8 mouse cellular contexts compared by ENCODE assay signal in genomic region chr11:94321931-94322400, GRCm38 (mm10). TPM values are rescaled to one million over a fixed set of nuclear protein-coding genes. Genes with fewer than 3 reads are reported as not detected.
DNase-seq lines count a peak whose midpoint lies in the region; ATAC-seq and TF ChIP-seq lines count a peak whose summit lies in the region.

Gene Luc7l3 (minus strand): TSS chr11:94321988.

- H3K9ac ChIP-seq in forebrain, embryonic 16.5 days (replicated peaks; ENCODE audit: low read depth, low read length), result peak within 1 kb of the TSS; percentile 100
- H3K9ac ChIP-seq in neural tube, embryonic 15.5 days (replicated peaks), result peak within 1 kb of the TSS; percentile 99

- no peaks in the 10 kb centered on the region for H3K27me3 ChIP-seq in G1E (ENCODE audit: insufficient read depth, low read length)
- H3K27me3 ChIP-seq in forebrain, embryonic 16.5 days (replicated peaks; ENCODE audit: control insufficient read depth, insufficient read depth, low read length), result no peaks in the 10 kb centered on the region
- no peaks in the 10 kb centered on the region for H3K27me3 ChIP-seq in neural tube, embryonic 15.5 days (replicated peaks)

- H3K4me1 ChIP-seq in G1E (ENCODE audit: insufficient read depth, low read depth, low read length), result peaks cover 42% of the 10 kb centered on the region
- H3K4me1 ChIP-seq in forebrain, embryonic 16.5 days (replicated peaks; ENCODE audit: control insufficient read depth, insufficient read depth, low read length), result peaks cover 41% of the 10 kb centered on the region
- peaks cover 11% of the 10 kb centered on the region for H3K4me1 ChIP-seq in lung, adult 2 months (ENCODE audit: control insufficient read depth, insufficient read depth, low read length)
- peaks cover 50% of the 10 kb centered on the region for H3K4me1 ChIP-seq in neural tube, embryonic 15.5 days

- intact Hi-C loops in heart, postnatal 25 days (cut with DNase I), result no loop called here

- no peak for TF ChIP-seq CTCF in G1E (IDR thresholded peaks at IDR 0.05; ENCODE audit: low read depth, low read length)
- no peak for TF ChIP-seq CTCF in layer of hippocampus, adult 2 months (conservative IDR thresholded peaks at IDR 0.05)
- TF ChIP-seq CTCF in lung, adult 2 months (IDR thresholded peaks at IDR 0.05; ENCODE audit: insufficient read depth, low read length), result no peak

- 0% methylated on average over 33 of the region's 36 CpGs for WGBS in forebrain, embryonic 16.5 days
- WGBS in lung, adult 2 months, result under 1% methylated on average over 36 of the region's 36 CpGs
- WGBS in neural tube, embryonic 15.5 days, result under 1% methylated on average over 36 of the region's 36 CpGs

- peak within 1 kb of the TSS; percentile 87 for H3K4me2 ChIP-seq in forebrain, embryonic 16.5 days (ENCODE audit: low read length)
- peak within 1 kb of the TSS; percentile 64 for H3K4me2 ChIP-seq in neural tube, embryonic 15.5 days

- peak; percentile 69 for ATAC-seq in G1E (ENCODE audit: extremely low read depth, insufficient number of reproducible peaks, low FRiP score, poor library complexity, severe bottlenecking)
- ATAC-seq in forebrain, embryonic 16.5 days, result peak; percentile 93
- peak; percentile 95 for ATAC-seq in neural tube, embryonic 15.5 days (ENCODE audit: low FRiP score)

- peaks cover 18% of the 10 kb centered on the region for H3K36me3 ChIP-seq in G1E (replicated peaks)
- H3K36me3 ChIP-seq in forebrain, embryonic 16.5 days (ENCODE audit: control insufficient read depth, insufficient read depth), result no peaks in the 10 kb centered on the region
- H3K36me3 ChIP-seq in neural tube, embryonic 15.5 days, result no peaks in the 10 kb centered on the region

- H3K4me3 ChIP-seq in G1E (ENCODE audit: low read depth, low read length), result peak within 1 kb of the TSS; percentile 94
- H3K4me3 ChIP-seq in forebrain, embryonic 16.5 days (replicated peaks; ENCODE audit: low read length), result peak within 1 kb of the TSS; percentile 99
- peak within 1 kb of the TSS; percentile 72 for H3K4me3 ChIP-seq in layer of hippocampus, adult 2 months
- H3K4me3 ChIP-seq in lung, adult 2 months (replicated peaks; ENCODE audit: extremely low read depth, low read depth, low read length), result peak within 1 kb of the TSS; percentile 89
- peak within 1 kb of the TSS; percentile 99 for H3K4me3 ChIP-seq in neural tube, embryonic 15.5 days (replicated peaks)

- no peaks in the 10 kb centered on the region for H3K9me3 ChIP-seq in G1E (replicated peaks)
- no peaks in the 10 kb centered on the region for H3K9me3 ChIP-seq in forebrain, embryonic 16.5 days (ENCODE audit: control insufficient read depth, low read length)
- H3K9me3 ChIP-seq in neural tube, embryonic 15.5 days (replicated peaks), result no peaks in the 10 kb centered on the region

- TF ChIP-seq POLR2A in lung, adult 2 months (IDR thresholded peaks at IDR 0.05; ENCODE audit: borderline replicate concordance, extremely low read depth, low read depth, low read length), result peak; percentile 91

- peak within 1 kb of the TSS; percentile 98 for H3K27ac ChIP-seq in forebrain, embryonic 16.5 days (ENCODE audit: low read length)
- peak within 1 kb of the TSS; percentile 98 for H3K27ac ChIP-seq in layer of hippocampus, adult 2 months
- peak within 1 kb of the TSS; percentile 99 for H3K27ac ChIP-seq in neural tube, embryonic 15.5 days (replicated peaks)

- DNase-seq in G1E (ENCODE audit: low spot score), result peak; percentile 95
- peak; percentile 93 for DNase-seq in cerebellum, adult 11-12 months
- peak; percentile 89 for DNase-seq in heart, postnatal 25 days (ENCODE audit: low spot score)
- DNase-seq in layer of hippocampus, adult 2 months (ENCODE audit: low spot score in 2 of 2), result peak; percentile 94 to 96
- DNase-seq in lung, adult 2 months, result peak; percentile 95
- DNase-seq in testis, postnatal 10 days (ENCODE audit: low spot score), result peak; percentile 97

RNA-seq across cellular contexts. Expression of gene Luc7l3, which starts in this region (rescaled TPM):
- total RNA-seq in G1E (2014; fragmentation: Nextera tagmentation), result 238 and 283 TPM in 2 replicates
- 170 and 260 TPM in 2 replicates for total RNA-seq in G1E (2017)
- 26.4 and 38.7 TPM in 2 replicates for polyA plus RNA-seq in G1E (2012)
- polyA plus RNA-seq in forebrain, embryonic 16.5 days (2015; fragmentation: Nextera tagmentation; extraction: Ambion mirVana), result 152 and 163 TPM in 2 replicates
- 10 to 100 TPM; 31.4 to 37.7 TPM for total RNA-seq in heart, postnatal 25 days (2021)
- total RNA-seq in layer of hippocampus, adult 2 months (2021), result 100 to 1,000 TPM; 115 to 132 TPM
- polyA plus RNA-seq in lung, adult 2 months (2012; rRNA removed), result 10.0 and 16.1 TPM in 2 replicates
- polyA plus RNA-seq in neural tube, embryonic 15.5 days (2015; fragmentation: Nextera tagmentation; extraction: Ambion mirVana), result 124 and 133 TPM in 2 replicates

Comparison
In these comparisons a context has a peak if more than half of its experiments do, and no peak if none do; other contexts are left out.
1. Peak in every context shown above with its lines: DNase-seq, ATAC-seq, H3K4me3 ChIP-seq and H3K27ac ChIP-seq.